Mouse (Mus musculus) frontal cortex, adult (tissue): ENCODE measurements at regions not wholly inside any gene's neighbourhood (a gene's known extent, or its start where the extent isn't known, plus 50 kb on each side); places are given as distances from the start of the nearest gene placed in this dataset.
A peak's percentile ranks its signal among the peaks of the same experiment; 100 is the strongest.

Experiments used
- ATAC-seq: cut with Nextera tagmentation; 2 replicates; pipeline ENCODE4 v1.9.2; 2017; ENCODE audit warnings: mild to moderate bottlenecking, moderate library complexity, mixed read lengths; ENCODE audit not compliant: low TSS enrichment

- ATAC-seq, result no peak
Measured at GRCm38 (mm10) chr13:103683169-103683568, 91.2 kb downstream of the Srek1 start.

- ATAC-seq, result no peak
Measured at GRCm38 (mm10) chr13:103680740-103681139, 93.7 kb downstream of the Srek1 start.

- ATAC-seq, result no peak
Measured at GRCm38 (mm10) chr13:103680052-103680451, 94.4 kb downstream of the Srek1 start.

- ATAC-seq, result no peak
Measured at GRCm38 (mm10) chr13:103676831-103677230, 97.6 kb downstream of the Srek1 start.

- no peak for ATAC-seq
Measured at GRCm38 (mm10) chr13:103676221-103676620, 98.2 kb downstream of the Srek1 start.

GRCm38 (mm10) chr13:103670611-103671010 is 103.8 kb downstream of the Srek1 start:
- ATAC-seq, result no peak

GRCm38 (mm10) chr13:103669856-103670255 is 104.6 kb downstream of the Srek1 start:
- no peak for ATAC-seq

GRCm38 (mm10) chr13:103667749-103668148 is 106.7 kb downstream of the Srek1 start:
- no peak for ATAC-seq

- ATAC-seq, result no peak
Measured at GRCm38 (mm10) chr13:103660248-103660996, 114.0 kb downstream of the Srek1 start.

- no peak for ATAC-seq
Measured at GRCm38 (mm10) chr13:103655966-103656365, 118.4 kb downstream of the Srek1 start.

GRCm38 (mm10) chr13:103653216-103653615 is 121.2 kb downstream of the Srek1 start:
- no peak for ATAC-seq

GRCm38 (mm10) chr13:103649383-103649782 is 125.0 kb downstream of the Srek1 start:
- no peak for ATAC-seq

- ATAC-seq, result no peak
Measured at GRCm38 (mm10) chr13:103648016-103648415, 126.4 kb downstream of the Srek1 start.

GRCm38 (mm10) chr13:103646035-103646434 is 128.4 kb downstream of the Srek1 start:
- peak; percentile 79 for ATAC-seq

- peak; percentile 80 for ATAC-seq
Measured at GRCm38 (mm10) chr13:103643993-103644722, 130.2 kb downstream of the Srek1 start.

GRCm38 (mm10) chr13:103643486-103643885 is 130.9 kb downstream of the Srek1 start:
- no peak for ATAC-seq

GRCm38 (mm10) chr13:103642542-103643375 is 131.6 kb downstream of the Srek1 start:
- no peak for ATAC-seq

- no peak for ATAC-seq
Measured at GRCm38 (mm10) chr13:103638038-103638437, 136.4 kb downstream of the Srek1 start.

GRCm38 (mm10) chr13:103637414-103637813 is 137.0 kb downstream of the Srek1 start:
- ATAC-seq, result no peak

- ATAC-seq, result no peak
Measured at GRCm38 (mm10) chr13:103636595-103636994, 137.8 kb downstream of the Srek1 start.

GRCm38 (mm10) chr13:103623810-103624209 is 150.6 kb downstream of the Srek1 start:
- no peak for ATAC-seq

GRCm38 (mm10) chr13:103623319-103623718 is 151.1 kb downstream of the Srek1 start:
- ATAC-seq, result peak; percentile 89
